Mouse (Mus musculus) forebrain, embryonic 10.5 days (tissue): ENCODE results near the gene Ikzf1. TPM values are rescaled to one million over a fixed set of nuclear protein-coding genes. Genes with fewer than 3 reads are reported as not detected.

Experiments used
- DNase-seq: peaks from one replicate; pipeline ENCODE4 v3.0.0-alpha.2; 2017; ENCODE audit warnings: low spot score; ENCODE audit errors: extremely low spot score
- H3K27ac ChIP-seq: fragments of 300-500 bp; sonication (generic); 2 replicates; pipeline ENCODE4 v1.5.1; 2016; ENCODE audit warnings: mild to moderate bottlenecking
- H3K27me3 ChIP-seq: fragments of 300-500 bp; sonication (generic); 2 replicates; pipeline ENCODE4 v1.6.1; 2016; ENCODE audit warnings: mild to moderate bottlenecking; ENCODE audit not compliant: poor library complexity, severe bottlenecking
- H3K36me3 ChIP-seq: fragments of 300-500 bp; sonication (generic); replicated peaks from 2 replicates; pipeline ENCODE4 v1.6.1; 2016; ENCODE audit warnings: mild to moderate bottlenecking, moderate library complexity
- H3K4me1 ChIP-seq: fragments of 300-500 bp; sonication (generic); 2 replicates; pipeline ENCODE4 v1.6.1; 2016
- H3K4me3 ChIP-seq: fragments of 300-500 bp; sonication (generic); 2 replicates; pipeline ENCODE4 v1.5.1; 2016; ENCODE audit warnings: mild to moderate bottlenecking, moderate library complexity
- H3K9me3 ChIP-seq: fragments of 300-500 bp; sonication (generic); 2 replicates; pipeline ENCODE4 v1.6.1; 2016; ENCODE audit warnings: mild to moderate bottlenecking, moderate library complexity
- whole genome bisulfite sequencing: fragments of 180-500 bp; shearing (Covaris S2); methylation state at CpG from one replicate; pipeline ENCODE4 v1.1.7; 2016; 5-methylcytosine and 5-hydroxymethylcytosine counted together
- polyA plus RNA-seq: library from polyadenylated mRNA; unstranded; fragments of >200 nt; fragmentation: Nextera tagmentation; extraction: Ambion mirVana; gene quantifications from 2 replicates; pipeline ENCODE4 v1.2.1, GENCODE M21; 2016

Gene Ikzf1
- polyA plus RNA-seq, 1 experiment from 2014 or later = 4.2 TPM

- 22% methylated on average over 9 of the region's 9 CpGs for WGBS
- H3K27me3 ChIP-seq = 0 out of 2 replicates have a peak, but pooled peaks cover 3% of the 10 kb centered on the region
- H3K36me3 ChIP-seq = peaks cover under 1% of the 10 kb centered on the region; the same call in 1 of the 2 replicates
- peak overlapping the region; percentile 73 for H3K27ac ChIP-seq
- peaks cover 54% of the 10 kb centered on the region for H3K4me1 ChIP-seq
- no peaks in the 10 kb centered on the region for H3K9me3 ChIP-seq
- H3K4me3 ChIP-seq = no peak overlapping the region
- DNase-seq = peak; percentile 83
Observed at GRCm38 (mm10) chr11:11811906-11812480, 127.2 kb downstream of the Ikzf1 start.

GRCm38 (mm10) chr11:11815737-11816136, 130.9 kb downstream of the Ikzf1 start:
- Histone ChIP-seq H3K9me3 (no peaks in the 10 kb centered on the region), H3K36me3 (no peaks in the 10 kb centered on the region), H3K27me3 (0 out of 2 replicates have a peak, but pooled peaks cover 3% of the 10 kb centered on the region), H3K27ac (peak overlapping the region; percentile 51), H3K4me1 (peaks cover 25% of the 10 kb centered on the region), H3K4me3 (no peak overlapping the region)
- no peak for DNase-seq
- WGBS = 72% methylated on average over 3 of the region's 3 CpGs

GRCm38 (mm10) chr11:11818797-11819196, 134.0 kb downstream of the Ikzf1 start:
- DNase-seq = no peak
- Histone ChIP-seq H3K4me3 (no peak overlapping the region), H3K9me3 (no peaks in the 10 kb centered on the region), H3K36me3 (no peaks in the 10 kb centered on the region), H3K27me3 (0 out of 2 replicates have a peak, but pooled peaks cover 5% of the 10 kb centered on the region), H3K4me1 (peaks cover 40% of the 10 kb centered on the region), H3K27ac (no peak overlapping the region; the same call in 1 of the 2 replicates)
- 91% methylated on average over 6 of the region's 6 CpGs for WGBS

GRCm38 (mm10) chr11:11819206-11819605, 134.4 kb downstream of the Ikzf1 start:
- 90% methylated on average over 5 of the region's 5 CpGs for WGBS
- 0 out of 2 replicates have a peak, but pooled peaks cover 9% of the 10 kb centered on the region for H3K27me3 ChIP-seq
- H3K36me3 ChIP-seq = no peaks in the 10 kb centered on the region
- H3K27ac ChIP-seq = no peak overlapping the region
- H3K9me3 ChIP-seq = no peaks in the 10 kb centered on the region
- DNase-seq = no peak
- no peak overlapping the region for H3K4me3 ChIP-seq
- H3K4me1 ChIP-seq = peaks cover 45% of the 10 kb centered on the region

GRCm38 (mm10) chr11:11820251-11820650, 135.4 kb downstream of the Ikzf1 start:
- H3K27me3 ChIP-seq = peaks cover 10% of the 10 kb centered on the region
- peak overlapping the region; percentile 93 for H3K27ac ChIP-seq
- H3K4me1 ChIP-seq = peaks cover 52% of the 10 kb centered on the region
- peak; percentile 78 for DNase-seq
- 7% methylated on average over 2 of the region's 2 CpGs for WGBS
- no peaks in the 10 kb centered on the region for H3K9me3 ChIP-seq
- no peak overlapping the region for H3K4me3 ChIP-seq
- H3K36me3 ChIP-seq = no peaks in the 10 kb centered on the region

GRCm38 (mm10) chr11:11820737-11821136, 135.9 kb downstream of the Ikzf1 start:
- 71% methylated on average over 3 of the region's 3 CpGs for WGBS
- DNase-seq = no peak
- H3K4me1 ChIP-seq = peaks cover 57% of the 10 kb centered on the region

GRCm38 (mm10) chr11:11821387-11821975, 136.7 kb downstream of the Ikzf1 start:
- 0 out of 2 replicates have a peak overlapping the region, but pooled peaks have one; percentile 10 for H3K4me3 ChIP-seq
- DNase-seq = peak; percentile 92
- H3K9me3 ChIP-seq = no peaks in the 10 kb centered on the region
- peaks cover 63% of the 10 kb centered on the region for H3K4me1 ChIP-seq
- peak overlapping the region; percentile 93 for H3K27ac ChIP-seq
- H3K36me3 ChIP-seq = no peaks in the 10 kb centered on the region
- H3K27me3 ChIP-seq = peaks cover 23% of the 10 kb centered on the region
- 7% methylated on average over 14 of the region's 16 CpGs for WGBS

More at GRCm38 (mm10) chr11:11820737-11821136, 135.9 kb downstream of the Ikzf1 start:
- H3K9me3 ChIP-seq = no peaks in the 10 kb centered on the region
- H3K36me3 ChIP-seq = no peaks in the 10 kb centered on the region
- peaks cover 15% of the 10 kb centered on the region for H3K27me3 ChIP-seq
- H3K27ac ChIP-seq = peak overlapping the region; percentile 93
- H3K4me3 ChIP-seq = no peak overlapping the region

Other genes starting within 250 kb of the Ikzf1 start
- 1.6 and 2.2 TPM in 2 replicates for gene Spata48, start 222.9 kb upstream of the Ikzf1 start, polyA plus RNA-seq
- gene Zpbp, start 222.6 kb upstream of the Ikzf1 start, polyA plus RNA-seq = 0.49 and 0.68 TPM in 2 replicates
- not detected in 2 replicates for gene 4930512M02Rik, start 57.2 kb upstream of the Ikzf1 start, polyA plus RNA-seq
- gene Fignl1, start 124.0 kb downstream of the Ikzf1 start, polyA plus RNA-seq = 101 and 114 TPM in 2 replicates
- gene Ddc, start 213.1 kb downstream of the Ikzf1 start, polyA plus RNA-seq = 5.1 and 6.0 TPM in 2 replicates